Mouse (Mus musculus): ENCODE results near the gene Mul1. TPM values are rescaled to one million over a fixed set of nuclear protein-coding genes. Genes with fewer than 3 reads are reported as not detected.

Mul1 gene
- total RNA-seq, 1 experiment, result 58.4 TPM

- Histone ChIP-seq H3K4me1 (ENCODE audit: control insufficient read depth in 2 of 2, insufficient read depth in 2 of 2, low read length in 2 of 2, poor library complexity in 1 of 2) (peaks cover 5 to 32% of the 10 kb centered on the region in 2 experiments; a peak in 3 of 4 replicates), H3K36me3 (ENCODE audit: control insufficient read depth, insufficient read depth, low read length, poor library complexity, severe bottlenecking) (no peaks in the 10 kb centered on the region), H3K9me3 (ENCODE audit: control insufficient read depth, insufficient read depth, low read depth, low read length) (no peaks in the 10 kb centered on the region), H3K9ac (ENCODE audit: insufficient read depth, low read depth, low read length, poor library complexity, severe bottlenecking) (no peak overlapping the region), H3K4me3 (ENCODE audit: insufficient read depth in 1 of 2, low read depth in 1 of 2, low read length in 2 of 2, poor library complexity in 1 of 2, severe bottlenecking in 1 of 2) (no peak overlapping the region), H3K27ac (ENCODE audit: insufficient read depth, low read depth, low read length, poor library complexity, severe bottlenecking) (no peak overlapping the region)
- DNase-seq (ENCODE audit: low read depth, low spot score), result no peak
- in situ Hi-C loops (cut with MboI; ENCODE audit: low sequenced_read_pairs in 2 of 2, unreplicated experiment in 2 of 2), result loop anchor here in 1 of 2 experiments (25.0 kb wide), 1 partner anchor 1370 kb away; the partner anchor contains the start of gene Pax7
- TF ChIP-seq ZC3H11A (IDR thresholded peaks at IDR 0.05; ENCODE audit: borderline replicate concordance, low read depth, low read length) (no peak), MAFK (IDR thresholded peaks at IDR 0.05; ENCODE audit: insufficient read depth, low read depth, low read length) (no peak), CHD2 (IDR thresholded peaks at IDR 0.05; ENCODE audit: low read depth, low read length) (no peak), HCFC1 (IDR thresholded peaks at IDR 0.05; ENCODE audit: borderline replicate concordance, insufficient read depth, low read length) (no peak), ZNF384 (IDR thresholded peaks at IDR 0.05; ENCODE audit: low read depth, low read length) (no peak)
Observed at GRCm38 (mm10) chr4:138467451-138467850, 33.0 kb downstream of the Mul1 start.

- no peak overlapping the region for H3K9ac ChIP-seq (ENCODE audit: insufficient read depth, low read depth, low read length, poor library complexity, severe bottlenecking)
- H3K4me1 ChIP-seq (ENCODE audit: control insufficient read depth in 2 of 2, insufficient read depth in 2 of 2, low read length in 2 of 2, poor library complexity in 1 of 2), result peaks cover 2 to 20% of the 10 kb centered on the region in 2 experiments; a peak in 3 of 4 replicates
- H3K27ac ChIP-seq (ENCODE audit: insufficient read depth, low read depth, low read length, poor library complexity, severe bottlenecking), result no peak overlapping the region
- H3K36me3 ChIP-seq (ENCODE audit: control insufficient read depth, insufficient read depth, low read length, poor library complexity, severe bottlenecking), result no peaks in the 10 kb centered on the region
- H3K4me3 ChIP-seq (ENCODE audit: insufficient read depth in 1 of 2, low read depth in 1 of 2, low read length in 2 of 2, poor library complexity in 1 of 2, severe bottlenecking in 1 of 2), result no peak overlapping the region
- TF ChIP-seq ZNF384 (IDR thresholded peaks at IDR 0.05; ENCODE audit: low read depth, low read length) (no peak), MAFK (IDR thresholded peaks at IDR 0.05; ENCODE audit: insufficient read depth, low read depth, low read length) (no peak), ZC3H11A (IDR thresholded peaks at IDR 0.05; ENCODE audit: borderline replicate concordance, low read depth, low read length) (no peak), HCFC1 (IDR thresholded peaks at IDR 0.05; ENCODE audit: borderline replicate concordance, insufficient read depth, low read length) (no peak), CHD2 (IDR thresholded peaks at IDR 0.05; ENCODE audit: low read depth, low read length) (no peak)
- in situ Hi-C loops (cut with MboI; ENCODE audit: low sequenced_read_pairs in 2 of 2, unreplicated experiment in 2 of 2), result loop anchor here in 1 of 2 experiments (25.0 kb wide), 1 partner anchor 1368 kb away; the partner anchor contains the start of gene Pax7
- DNase-seq (ENCODE audit: low read depth, low spot score), result no peak
- no peaks in the 10 kb centered on the region for H3K9me3 ChIP-seq (ENCODE audit: control insufficient read depth, insufficient read depth, low read depth, low read length)
Observed at GRCm38 (mm10) chr4:138469080-138469479, 34.6 kb downstream of the Mul1 start.

GRCm38 (mm10) chr4:138471241-138471640, 36.8 kb downstream of the Mul1 start:
- no peaks in the 10 kb centered on the region for H3K9me3 ChIP-seq (ENCODE audit: control insufficient read depth, insufficient read depth, low read depth, low read length)
- DNase-seq (ENCODE audit: low read depth, low spot score), result no peak
- no peak overlapping the region for H3K9ac ChIP-seq (ENCODE audit: insufficient read depth, low read depth, low read length, poor library complexity, severe bottlenecking)
- no peak for TF ChIP-seq ZC3H11A (IDR thresholded peaks at IDR 0.05; ENCODE audit: borderline replicate concordance, low read depth, low read length)
- TF ChIP-seq MAFK (IDR thresholded peaks at IDR 0.05; ENCODE audit: insufficient read depth, low read depth, low read length), result no peak
- no peak for TF ChIP-seq CHD2 (IDR thresholded peaks at IDR 0.05; ENCODE audit: low read depth, low read length)
- TF ChIP-seq HCFC1 (IDR thresholded peaks at IDR 0.05; ENCODE audit: borderline replicate concordance, insufficient read depth, low read length), result no peak
- no peak for TF ChIP-seq ZNF384 (IDR thresholded peaks at IDR 0.05; ENCODE audit: low read depth, low read length)
- no peak overlapping the region for H3K4me3 ChIP-seq (ENCODE audit: insufficient read depth in 1 of 2, low read depth in 1 of 2, low read length in 2 of 2, poor library complexity in 1 of 2, severe bottlenecking in 1 of 2)
- peaks cover 0 to 10% of the 10 kb centered on the region in 2 experiments; a peak in 2 of 4 replicates for H3K4me1 ChIP-seq (ENCODE audit: control insufficient read depth in 2 of 2, insufficient read depth in 2 of 2, low read length in 2 of 2, poor library complexity in 1 of 2)
- H3K36me3 ChIP-seq (ENCODE audit: control insufficient read depth, insufficient read depth, low read length, poor library complexity, severe bottlenecking), result no peaks in the 10 kb centered on the region
- no peak overlapping the region for H3K27ac ChIP-seq (ENCODE audit: insufficient read depth, low read depth, low read length, poor library complexity, severe bottlenecking)
- in situ Hi-C loops (cut with MboI; ENCODE audit: low sequenced_read_pairs in 2 of 2, unreplicated experiment in 2 of 2), result loop anchor here in 1 of 2 experiments (25.0 kb wide), 1 partner anchor 1366 kb away; the partner anchor contains the start of gene Pax7

- in situ Hi-C loops (cut with MboI; ENCODE audit: low sequenced_read_pairs in 2 of 2, unreplicated experiment in 2 of 2), result no loop called here
- H3K4me3 ChIP-seq (ENCODE audit: insufficient read depth in 1 of 2, low read depth in 1 of 2, low read length in 2 of 2, poor library complexity in 1 of 2, severe bottlenecking in 1 of 2), result no peak overlapping the region
- TF ChIP-seq ZNF384 (IDR thresholded peaks at IDR 0.05; ENCODE audit: low read depth, low read length) (no peak), MAFK (IDR thresholded peaks at IDR 0.05; ENCODE audit: insufficient read depth, low read depth, low read length) (no peak), ZC3H11A (IDR thresholded peaks at IDR 0.05; ENCODE audit: borderline replicate concordance, low read depth, low read length) (no peak), HCFC1 (IDR thresholded peaks at IDR 0.05; ENCODE audit: borderline replicate concordance, insufficient read depth, low read length) (no peak), CHD2 (IDR thresholded peaks at IDR 0.05; ENCODE audit: low read depth, low read length) (no peak)
Observed at GRCm38 (mm10) chr4:138479595-138479994, 45.1 kb downstream of the Mul1 start.

More at GRCm38 (mm10) chr4:138479595-138479994, 45.1 kb downstream of the Mul1 start:
- Histone ChIP-seq H3K27ac (ENCODE audit: insufficient read depth, low read depth, low read length, poor library complexity, severe bottlenecking) (no peak overlapping the region), H3K9me3 (ENCODE audit: control insufficient read depth, insufficient read depth, low read depth, low read length) (no peaks in the 10 kb centered on the region), H3K4me1 (ENCODE audit: control insufficient read depth in 2 of 2, insufficient read depth in 2 of 2, low read length in 2 of 2, poor library complexity in 1 of 2) (peaks cover 0 to 10% of the 10 kb centered on the region in 2 experiments; a peak in 2 of 4 replicates), H3K9ac (ENCODE audit: insufficient read depth, low read depth, low read length, poor library complexity, severe bottlenecking) (no peak overlapping the region), H3K36me3 (ENCODE audit: control insufficient read depth, insufficient read depth, low read length, poor library complexity, severe bottlenecking) (no peaks in the 10 kb centered on the region)
- DNase-seq (ENCODE audit: low read depth, low spot score), result no peak
